Mouse (Mus musculus): ENCODE results near the gene Ddx21.

Gene Ddx21

GRCm38 (mm10) chr10:62570126-62570871 is 31.8 kb downstream of the Ddx21 start:
- no peak for DNase-seq (ENCODE audit: low spot score)

- DNase-seq (ENCODE audit: low spot score): no peak
Observed at GRCm38 (mm10) chr10:62568861-62569260, 33.2 kb downstream of the Ddx21 start.

- peak; percentile 27 for DNase-seq (ENCODE audit: low spot score)
Observed at GRCm38 (mm10) chr10:62557736-62558135, 44.3 kb downstream of the Ddx21 start.

- no peak for DNase-seq (ENCODE audit: low spot score)
Observed at GRCm38 (mm10) chr10:62556558-62556901, 45.6 kb downstream of the Ddx21 start.

- no peak for DNase-seq (ENCODE audit: low spot score)
Observed at GRCm38 (mm10) chr10:62555705-62556557, 46.1 kb downstream of the Ddx21 start.

- no peak for DNase-seq (ENCODE audit: low spot score)
Observed at GRCm38 (mm10) chr10:62553611-62554091, 48.4 kb downstream of the Ddx21 start.

GRCm38 (mm10) chr10:62550787-62551300 is 51.2 kb downstream of the Ddx21 start:
- no peak for DNase-seq (ENCODE audit: low spot score)

GRCm38 (mm10) chr10:62549523-62550166 is 52.4 kb downstream of the Ddx21 start:
- DNase-seq (ENCODE audit: low spot score): peak; percentile 86

GRCm38 (mm10) chr10:62546441-62546840 is 55.6 kb downstream of the Ddx21 start:
- DNase-seq (ENCODE audit: low spot score): no peak

- DNase-seq (ENCODE audit: low spot score): no peak
Observed at GRCm38 (mm10) chr10:62545759-62546158, 56.3 kb downstream of the Ddx21 start.

GRCm38 (mm10) chr10:62544316-62544715 is 57.8 kb downstream of the Ddx21 start:
- no peak for DNase-seq (ENCODE audit: low spot score)

GRCm38 (mm10) chr10:62543399-62543808 is 58.7 kb downstream of the Ddx21 start:
- no peak for DNase-seq (ENCODE audit: low spot score)

- no peak for DNase-seq (ENCODE audit: low spot score)
Observed at GRCm38 (mm10) chr10:62542928-62543327, 59.2 kb downstream of the Ddx21 start.

GRCm38 (mm10) chr10:62542507-62542906 is 59.6 kb downstream of the Ddx21 start:
- DNase-seq (ENCODE audit: low spot score): no peak

- DNase-seq (ENCODE audit: low spot score): no peak
Observed at GRCm38 (mm10) chr10:62541499-62541898, 60.6 kb downstream of the Ddx21 start.

GRCm38 (mm10) chr10:62540800-62541199 is 61.3 kb downstream of the Ddx21 start:
- DNase-seq (ENCODE audit: low spot score): no peak

- no peak for DNase-seq (ENCODE audit: low spot score)
Observed at GRCm38 (mm10) chr10:62534509-62534908, 67.6 kb downstream of the Ddx21 start.

- no peak for DNase-seq (ENCODE audit: low spot score)
Observed at GRCm38 (mm10) chr10:62532832-62533231, 69.2 kb downstream of the Ddx21 start.
